Mouse (Mus musculus): ENCODE results near the gene Aqp6. TPM values are rescaled to one million over a fixed set of nuclear protein-coding genes. Genes with fewer than 3 reads are reported as not detected.

Gene Aqp6
- polyA plus RNA-seq, 1 experiment from 2014 or later = not detected

- no peaks in the 10 kb centered on the region for H3K27me3 ChIP-seq (replicated peaks)
- H3K27ac ChIP-seq = no peak overlapping the region
- 70% methylated on average over 4 of the region's 4 CpGs for WGBS
- H3K4me2 ChIP-seq = no peak overlapping the region
- no peak for ATAC-seq (ENCODE audit: insufficient read depth, low FRiP score, low read depth)
- no peaks in the 10 kb centered on the region for H3K9me3 ChIP-seq
- no peak overlapping the region for H3K9ac ChIP-seq
- H3K36me3 ChIP-seq = peaks cover 22% of the 10 kb centered on the region
- no peak overlapping the region for H3K4me3 ChIP-seq (replicated peaks)
- H3K4me1 ChIP-seq = peaks cover 9% of the 10 kb centered on the region
Observed at GRCm38 (mm10) chr15:99619821-99620220, 18.6 kb downstream of the Aqp6 start.

DNA sequence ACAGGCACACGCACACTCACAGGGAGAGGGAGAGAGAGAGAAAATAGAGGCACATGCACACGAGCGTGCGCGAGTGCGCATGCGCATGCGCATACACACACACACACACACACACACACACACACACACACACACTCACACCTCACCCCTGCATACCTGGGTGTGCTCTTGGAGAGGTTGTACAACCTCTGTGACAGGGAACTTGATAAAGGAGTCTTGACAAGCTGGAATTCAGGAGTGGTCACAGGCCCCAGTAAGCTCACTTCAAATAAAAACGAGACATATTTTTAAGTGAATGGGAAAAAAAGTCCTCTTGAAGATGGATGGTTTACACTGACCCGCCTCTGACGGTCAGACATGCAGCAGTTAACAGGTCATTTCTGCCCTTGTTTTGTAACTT is 20.9 kb downstream of the Aqp6 start:
- no peak for ATAC-seq (ENCODE audit: insufficient read depth, low FRiP score, low read depth)
- H3K4me3 ChIP-seq (replicated peaks) = no peak overlapping the region
- no peaks in the 10 kb centered on the region for H3K4me1 ChIP-seq
- no peak overlapping the region for H3K27ac ChIP-seq
- H3K9me3 ChIP-seq = no peaks in the 10 kb centered on the region
- WGBS = 87% methylated on average over 11 of the region's 11 CpGs
- peaks cover 40% of the 10 kb centered on the region for H3K36me3 ChIP-seq
- no peaks in the 10 kb centered on the region for H3K27me3 ChIP-seq (replicated peaks)
- H3K4me2 ChIP-seq = no peak overlapping the region
- no peak overlapping the region for H3K9ac ChIP-seq

GRCm38 (mm10) chr15:99631618-99632017 is 30.4 kb downstream of the Aqp6 start:
- Histone ChIP-seq H3K4me2 (no peak overlapping the region), H3K27ac (no peak overlapping the region), H3K4me3 (replicated peaks) (no peak overlapping the region), H3K9me3 (no peaks in the 10 kb centered on the region), H3K9ac (no peak overlapping the region), H3K27me3 (replicated peaks) (no peaks in the 10 kb centered on the region), H3K4me1 (no peaks in the 10 kb centered on the region), H3K36me3 (peaks cover 71% of the 10 kb centered on the region)
- no peak for ATAC-seq (ENCODE audit: insufficient read depth, low FRiP score, low read depth)

GRCm38 (mm10) chr15:99634702-99635101 is 33.5 kb downstream of the Aqp6 start:
- H3K9ac ChIP-seq = no peak overlapping the region
- H3K27me3 ChIP-seq (replicated peaks) = no peaks in the 10 kb centered on the region
- H3K27ac ChIP-seq = no peak overlapping the region
- H3K9me3 ChIP-seq = no peaks in the 10 kb centered on the region
- H3K4me2 ChIP-seq = no peak overlapping the region
- no peaks in the 10 kb centered on the region for H3K4me1 ChIP-seq
- no peak overlapping the region for H3K4me3 ChIP-seq (replicated peaks)
- 90% methylated on average over 7 of the region's 7 CpGs for WGBS
- no peak for ATAC-seq (ENCODE audit: insufficient read depth, low FRiP score, low read depth)
- peaks cover 71% of the 10 kb centered on the region for H3K36me3 ChIP-seq

GRCm38 (mm10) chr15:99637405-99638123 is 36.4 kb downstream of the Aqp6 start:
- Histone ChIP-seq H3K9ac (no peak overlapping the region), H3K27me3 (replicated peaks) (no peaks in the 10 kb centered on the region), H3K4me2 (no peak overlapping the region), H3K36me3 (peaks cover 55% of the 10 kb centered on the region), H3K9me3 (no peaks in the 10 kb centered on the region), H3K27ac (no peak overlapping the region), H3K4me3 (replicated peaks) (no peak overlapping the region), H3K4me1 (no peaks in the 10 kb centered on the region)
- no peak for ATAC-seq (ENCODE audit: insufficient read depth, low FRiP score, low read depth)
- WGBS = 89% methylated on average over 12 of the region's 12 CpGs

DNA sequence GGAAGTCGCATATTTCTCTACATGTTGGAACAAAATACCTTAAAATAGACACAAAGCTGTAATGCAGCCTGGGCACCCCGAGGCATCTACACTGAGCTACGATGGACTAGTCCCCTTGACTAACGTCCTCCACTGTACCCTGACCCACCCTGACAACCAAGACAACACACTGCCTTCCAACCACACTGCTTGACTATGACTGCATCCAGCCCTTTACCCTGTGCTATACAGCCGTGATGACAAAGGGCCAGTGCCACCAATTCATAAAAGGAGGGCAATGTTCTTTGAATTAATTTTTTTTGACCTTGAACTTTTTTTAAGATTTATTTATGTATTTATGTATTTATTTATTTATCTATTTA is 36.9 kb downstream of the Aqp6 start:
- peaks cover 50% of the 10 kb centered on the region for H3K36me3 ChIP-seq
- no peak overlapping the region for H3K27ac ChIP-seq
- no peak overlapping the region for H3K4me2 ChIP-seq
- no peak for ATAC-seq (ENCODE audit: insufficient read depth, low FRiP score, low read depth)
- WGBS = 87% methylated on average over 5 of the region's 5 CpGs
- H3K27me3 ChIP-seq (replicated peaks) = no peaks in the 10 kb centered on the region
- no peaks in the 10 kb centered on the region for H3K4me1 ChIP-seq
- H3K4me3 ChIP-seq (replicated peaks) = no peak overlapping the region
- H3K9me3 ChIP-seq = no peaks in the 10 kb centered on the region
- no peak overlapping the region for H3K9ac ChIP-seq

GRCm38 (mm10) chr15:99642622-99643021 is 41.4 kb downstream of the Aqp6 start:
- Histone ChIP-seq H3K9me3 (no peaks in the 10 kb centered on the region), H3K4me2 (no peak overlapping the region), H3K36me3 (peaks cover 23% of the 10 kb centered on the region), H3K9ac (no peak overlapping the region), H3K27ac (no peak overlapping the region), H3K4me3 (replicated peaks) (no peak overlapping the region), H3K27me3 (replicated peaks) (no peaks in the 10 kb centered on the region), H3K4me1 (peaks cover 10% of the 10 kb centered on the region)
- WGBS = 59% methylated on average over 6 of the region's 6 CpGs
- ATAC-seq (ENCODE audit: insufficient read depth, low FRiP score, low read depth) = no peak

- H3K4me3 ChIP-seq (replicated peaks) = no peak overlapping the region
Observed at GRCm38 (mm10) chr15:99643832-99644231, 42.6 kb downstream of the Aqp6 start.

DNA sequence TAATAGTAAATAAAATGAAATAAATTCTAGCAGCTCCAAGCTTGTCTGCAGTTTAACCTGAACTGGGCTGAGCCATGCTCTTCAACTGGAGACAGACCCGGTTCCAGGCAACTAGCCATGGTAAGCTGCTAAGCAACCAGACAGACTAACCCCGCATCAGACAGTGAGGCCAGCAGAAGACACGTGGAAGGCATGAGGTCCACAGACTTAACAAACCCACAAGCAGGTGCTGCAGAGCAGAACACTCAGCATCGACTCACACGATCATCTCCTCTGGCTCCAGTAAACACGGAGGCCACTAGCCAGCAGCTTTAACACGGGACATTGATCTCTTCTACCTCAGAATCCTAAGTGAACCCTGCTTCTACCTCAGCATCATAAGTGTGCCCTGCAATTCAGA is 43.6 kb downstream of the Aqp6 start:
- H3K4me1 ChIP-seq = peaks cover 24% of the 10 kb centered on the region
- H3K4me3 ChIP-seq (replicated peaks) = no peak overlapping the region
- no peak for ATAC-seq (ENCODE audit: insufficient read depth, low FRiP score, low read depth)
- 59% methylated on average over 7 of the region's 7 CpGs for WGBS
- no peaks in the 10 kb centered on the region for H3K27me3 ChIP-seq (replicated peaks)
- no peak overlapping the region for H3K4me2 ChIP-seq
- peaks cover 7% of the 10 kb centered on the region; the same call in 1 of the 2 replicates for H3K36me3 ChIP-seq
- no peaks in the 10 kb centered on the region for H3K9me3 ChIP-seq
- H3K9ac ChIP-seq = no peak overlapping the region
- H3K27ac ChIP-seq = no peak overlapping the region; the same call in 1 of the 2 replicates

More at GRCm38 (mm10) chr15:99643832-99644231, 42.6 kb downstream of the Aqp6 start:
- no peak overlapping the region for H3K4me2 ChIP-seq
- ATAC-seq (ENCODE audit: insufficient read depth, low FRiP score, low read depth) = no peak
- WGBS = 75% methylated on average over 10 of the region's 10 CpGs
- peaks cover 15% of the 10 kb centered on the region for H3K4me1 ChIP-seq
- no peak overlapping the region for H3K27ac ChIP-seq
- H3K36me3 ChIP-seq = peaks cover 15% of the 10 kb centered on the region
- H3K9ac ChIP-seq = no peak overlapping the region
- H3K9me3 ChIP-seq = no peaks in the 10 kb centered on the region
- H3K27me3 ChIP-seq (replicated peaks) = no peaks in the 10 kb centered on the region

DNA sequence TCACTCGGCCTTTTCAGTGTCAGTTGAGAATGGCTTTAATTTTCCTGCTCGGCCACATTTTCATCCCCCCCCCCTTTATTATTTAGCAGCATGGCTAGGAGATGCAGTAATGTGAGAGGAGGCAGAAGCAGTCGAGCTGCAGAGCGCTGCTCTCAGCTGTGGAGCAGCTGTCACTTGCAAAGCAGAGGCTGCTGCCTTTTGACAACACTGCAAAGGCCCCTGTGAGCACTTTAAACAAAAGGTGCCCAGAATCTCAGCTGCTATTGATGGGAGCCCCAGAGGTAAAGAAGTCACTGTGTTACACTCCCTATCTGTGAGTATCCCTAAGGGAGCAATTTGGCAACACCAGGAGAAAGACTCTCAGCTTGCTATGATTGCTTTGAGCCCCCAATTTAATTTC is 47.1 kb downstream of the Aqp6 start:
- no peak for ATAC-seq (ENCODE audit: insufficient read depth, low FRiP score, low read depth)
- no peak overlapping the region for H3K4me3 ChIP-seq (replicated peaks)
- peaks cover 38% of the 10 kb centered on the region for H3K4me1 ChIP-seq
- peak overlapping the region; percentile 16; the same call in 1 of the 2 replicates for H3K4me2 ChIP-seq
- no peak overlapping the region for H3K27ac ChIP-seq
- no peak overlapping the region for H3K9ac ChIP-seq
- no peaks in the 10 kb centered on the region for H3K36me3 ChIP-seq
- 24% methylated on average over 4 of the region's 4 CpGs for WGBS
- H3K9me3 ChIP-seq = no peaks in the 10 kb centered on the region
- no peaks in the 10 kb centered on the region for H3K27me3 ChIP-seq (replicated peaks)

DNA sequence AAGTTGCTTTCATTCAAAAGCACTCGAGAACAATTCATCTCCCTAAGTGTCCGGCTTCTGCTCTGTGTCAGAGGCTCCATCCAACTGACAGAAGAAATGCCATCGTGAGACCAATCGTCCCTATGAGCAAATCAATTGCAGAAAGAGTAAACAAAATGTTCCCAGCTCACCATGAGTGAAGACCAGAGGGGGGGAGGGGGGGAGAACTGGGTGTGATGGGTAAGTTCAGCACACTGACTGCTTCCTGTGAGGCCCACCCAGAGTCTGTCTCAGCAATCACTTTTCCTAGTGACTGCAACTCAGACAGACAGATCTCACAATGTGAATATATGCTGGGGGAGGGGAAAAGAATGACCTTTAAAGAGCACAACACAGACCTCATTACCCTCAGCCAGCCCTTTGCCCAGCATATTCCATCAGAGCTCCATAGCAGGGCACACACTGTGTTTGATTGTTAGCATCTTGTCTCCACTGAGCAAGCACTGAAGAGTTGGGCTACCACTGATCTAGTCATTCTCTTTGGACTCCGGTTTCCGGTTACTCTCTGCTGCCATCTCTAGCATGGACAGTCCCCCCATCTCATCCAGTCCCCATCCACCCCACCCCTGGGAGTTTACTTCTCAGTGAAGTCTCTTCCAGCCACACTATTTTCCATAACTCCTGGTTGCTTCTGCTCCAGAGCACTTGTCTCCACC is 48.0 kb downstream of the Aqp6 start:
- peaks cover 37% of the 10 kb centered on the region for H3K4me1 ChIP-seq
- no peaks in the 10 kb centered on the region for H3K9me3 ChIP-seq
- peak overlapping the region; percentile 82 for H3K4me2 ChIP-seq
- peaks cover 4% of the 10 kb centered on the region; the same call in 1 of the 2 replicates for H3K27me3 ChIP-seq (replicated peaks)
- WGBS = 29% methylated on average over 6 of the region's 6 CpGs
- H3K9ac ChIP-seq = no peak overlapping the region
- H3K27ac ChIP-seq = no peak overlapping the region
- peak overlapping the region; percentile 87; the same call in 1 of the 2 replicates for H3K4me3 ChIP-seq (replicated peaks)
- H3K36me3 ChIP-seq = no peaks in the 10 kb centered on the region
- no peak for ATAC-seq (ENCODE audit: insufficient read depth, low FRiP score, low read depth)

GRCm38 (mm10) chr15:99650304-99650703 is 49.1 kb downstream of the Aqp6 start:
- Histone ChIP-seq H3K27me3 (replicated peaks) (peaks cover 15% of the 10 kb centered on the region), H3K4me3 (replicated peaks) (peak overlapping the region; percentile 87), H3K9ac (peak overlapping the region; percentile 61; the same call in 1 of the 2 replicates), H3K9me3 (no peaks in the 10 kb centered on the region), H3K27ac (no peak overlapping the region), H3K36me3 (no peaks in the 10 kb centered on the region), H3K4me1 (peaks cover 31% of the 10 kb centered on the region), H3K4me2 (peak overlapping the region; percentile 82)
- WGBS = 43% methylated on average over 2 of the region's 2 CpGs
- no peak for ATAC-seq (ENCODE audit: insufficient read depth, low FRiP score, low read depth)
